Mouse (Mus musculus) A20 (cell line): Measurements from ENCODE around the gene Tyw5.

Source experiments
- DNase-seq: peaks from one replicate; pipeline ENCODE4 v3.0.0-alpha.2; 2011; ENCODE audit warnings: low read depth, low spot score

Gene Tyw5

GRCm38 (mm10) chr1:57387876-57388275, 19.0 kb downstream of the Tyw5 start:
- no peak for DNase-seq

- DNase-seq: no peak
Measured at GRCm38 (mm10) chr1:57386519-57386918, 20.4 kb downstream of the Tyw5 start.

GRCm38 (mm10) chr1:57377376-57378341, 29.2 kb downstream of the Tyw5 start, which contains the start of gene 1700066M21Rik:
Gene 1700066M21Rik (plus strand): TSS chr1:57377620.
- peak; percentile 94 for DNase-seq

- DNase-seq: peak; percentile 31
Measured at GRCm38 (mm10) chr1:57376806-57377205, 30.1 kb downstream of the Tyw5 start.

GRCm38 (mm10) chr1:57375276-57375675, 31.6 kb downstream of the Tyw5 start:
- DNase-seq: peak; percentile 20

GRCm38 (mm10) chr1:57370451-57370850, 36.5 kb downstream of the Tyw5 start:
- DNase-seq: no peak

- no peak for DNase-seq
Measured at GRCm38 (mm10) chr1:57369111-57369510, 37.8 kb downstream of the Tyw5 start.

GRCm38 (mm10) chr1:57367446-57367845, 39.5 kb downstream of the Tyw5 start:
- no peak for DNase-seq

GRCm38 (mm10) chr1:57358546-57358945, 48.4 kb downstream of the Tyw5 start:
- no peak for DNase-seq

- no peak for DNase-seq
Measured at GRCm38 (mm10) chr1:57351941-57352340, 55.0 kb downstream of the Tyw5 start.

- DNase-seq: no peak
Measured at GRCm38 (mm10) chr1:57347487-57347886, 59.4 kb downstream of the Tyw5 start.

GRCm38 (mm10) chr1:57341197-57341596, 65.7 kb downstream of the Tyw5 start:
- no peak for DNase-seq

- peak; percentile 30 for DNase-seq
Measured at GRCm38 (mm10) chr1:57339156-57339796, 67.6 kb downstream of the Tyw5 start.
